Mouse (Mus musculus): ENCODE measurements around the gene Defb22.

DNA sequence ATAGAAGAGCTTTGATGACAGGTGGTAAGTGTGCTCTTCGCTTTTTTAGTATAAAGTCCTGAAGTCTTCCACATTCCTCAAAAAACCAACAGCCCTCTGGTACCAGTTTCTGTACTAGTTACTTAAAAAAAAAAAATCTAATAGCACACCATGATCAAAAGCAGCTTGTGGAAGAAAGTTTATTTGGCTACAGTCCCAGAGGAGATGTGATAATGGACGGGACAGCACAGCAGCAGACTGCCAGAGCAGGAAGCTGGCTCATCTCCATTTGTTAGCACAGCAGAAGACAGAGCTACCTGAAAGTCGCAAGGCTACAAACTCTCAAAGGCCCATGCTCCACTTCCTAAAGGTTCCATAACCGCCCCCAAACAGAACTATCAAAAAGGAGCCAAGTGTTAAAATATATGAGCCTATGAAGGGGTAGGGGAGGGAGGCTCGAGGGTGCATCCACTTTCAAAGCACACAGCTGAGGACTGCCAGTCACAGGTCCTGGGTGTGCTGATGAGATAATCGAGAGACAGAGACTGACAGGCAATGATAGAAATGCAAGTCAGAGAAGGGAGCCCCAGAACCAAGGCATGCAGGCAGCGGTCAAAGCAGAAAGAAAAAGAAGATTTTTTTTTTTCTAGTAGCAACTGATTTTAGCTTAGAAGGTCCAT, 10.4 kb upstream of the Defb22 start:
- TF ChIP-seq CHD2 (IDR thresholded peaks at IDR 0.05; ENCODE audit: low read depth, low read length): no peak
- no peak for TF ChIP-seq MAFK (IDR thresholded peaks at IDR 0.05; ENCODE audit: insufficient read depth, low read depth, low read length)
- no peak for TF ChIP-seq ZC3H11A (IDR thresholded peaks at IDR 0.05; ENCODE audit: borderline replicate concordance, low read depth, low read length)

Measured in ES-E14 (cell line).